Mouse (Mus musculus) heart, embryonic 14.5 days (tissue): ENCODE results near the gene Efhb. TPM values are rescaled to one million over a fixed set of nuclear protein-coding genes. Genes with fewer than 3 reads are reported as not detected.

Source experiments
- ATAC-seq: fragments of 200-750 bp; cut with Nextera tagmentation; 2 replicates; pipeline ENCODE4 v1.8.0; 2017; ENCODE audit warnings: low read depth, moderate TSS enrichment; ENCODE audit not compliant: insufficient number of reproducible peaks, insufficient read depth, low FRiP score
- H3K27ac ChIP-seq, 2 experiments: fragments of 200-500 bp in 1 of 2; fragments of 300-500 bp in 1 of 2; sonication (generic) in 1 of 2; replicated peaks in 1 of 2; 2 replicates each; pipeline ENCODE4 v1.5.1; 2012 to 2014; ENCODE audit warnings: low read depth in 2 of 2, low read length in 2 of 2, control low read depth in 1 of 2, mild to moderate bottlenecking in 1 of 2, mixed read lengths in 1 of 2; ENCODE audit not compliant: control insufficient read depth in 1 of 2, insufficient read depth in 1 of 2
- H3K27me3 ChIP-seq: fragments of 300-500 bp; sonication (generic); 2 replicates; pipeline ENCODE4 v1.6.1; 2014; ENCODE audit warnings: mild to moderate bottlenecking, low read length, control low read depth; ENCODE audit not compliant: control insufficient read depth, insufficient read depth
- H3K36me3 ChIP-seq: fragments of 300-500 bp; sonication (generic); 2 replicates; pipeline ENCODE4 v1.6.1; 2014; ENCODE audit warnings: mild to moderate bottlenecking, control low read depth, low read length, mixed read lengths; ENCODE audit not compliant: control insufficient read depth, insufficient read depth
- H3K4me1 ChIP-seq, 2 experiments: fragments of 200-500 bp in 1 of 2; fragments of 300-500 bp in 1 of 2; sonication (generic) in 1 of 2; 2 replicates each; pipeline ENCODE4 v1.6.1; 2012 to 2014; ENCODE audit warnings: low read length in 2 of 2, control low read depth in 1 of 2, mixed read lengths in 1 of 2; ENCODE audit not compliant: control insufficient read depth in 2 of 2, insufficient read depth in 2 of 2
- H3K4me2 ChIP-seq: fragments of 300-500 bp; sonication (generic); 2 replicates; pipeline ENCODE4 v1.6.1; 2014; ENCODE audit warnings: mild to moderate bottlenecking, low read length
- H3K4me3 ChIP-seq, 2 experiments: fragments of 200-500 bp in 1 of 2; fragments of 300-500 bp in 1 of 2; sonication (generic) in 1 of 2; 2 replicates each; pipeline ENCODE4 v1.5.1; 2012 to 2014; ENCODE audit warnings: low read length in 2 of 2, mild to moderate bottlenecking in 2 of 2, control low read depth in 1 of 2, low read depth in 1 of 2, moderate library complexity in 1 of 2; ENCODE audit not compliant: control insufficient read depth in 1 of 2, insufficient read depth in 1 of 2
- H3K9ac ChIP-seq: fragments of 300-500 bp; sonication (generic); 2 replicates; pipeline ENCODE4 v1.6.1; 2014; ENCODE audit warnings: mild to moderate bottlenecking, low read length
- H3K9me3 ChIP-seq: fragments of 300-500 bp; sonication (generic); 2 replicates; pipeline ENCODE4 v1.6.1; 2016; ENCODE audit warnings: low read length, control low read depth; ENCODE audit not compliant: control insufficient read depth
- WGBS: fragments of 180-500 bp; shearing (Covaris S2); extraction: QIAGEN DNeasy Blood & Tissue Kit; methylation state at CpG from one replicate; pipeline ENCODE4 v1.1.7; 2014; 5-methylcytosine and 5-hydroxymethylcytosine counted together
- polyA plus RNA-seq: library from polyadenylated mRNA; unstranded; fragments of >200 nt; fragmentation: Nextera tagmentation; extraction: Ambion mirVana; gene quantifications from 2 replicates; pipeline ENCODE4 v1.2.1, GENCODE M21; 2014

Efhb gene
- polyA plus RNA-seq: 0.38 and 0.42 TPM in 2 replicates

DNA sequence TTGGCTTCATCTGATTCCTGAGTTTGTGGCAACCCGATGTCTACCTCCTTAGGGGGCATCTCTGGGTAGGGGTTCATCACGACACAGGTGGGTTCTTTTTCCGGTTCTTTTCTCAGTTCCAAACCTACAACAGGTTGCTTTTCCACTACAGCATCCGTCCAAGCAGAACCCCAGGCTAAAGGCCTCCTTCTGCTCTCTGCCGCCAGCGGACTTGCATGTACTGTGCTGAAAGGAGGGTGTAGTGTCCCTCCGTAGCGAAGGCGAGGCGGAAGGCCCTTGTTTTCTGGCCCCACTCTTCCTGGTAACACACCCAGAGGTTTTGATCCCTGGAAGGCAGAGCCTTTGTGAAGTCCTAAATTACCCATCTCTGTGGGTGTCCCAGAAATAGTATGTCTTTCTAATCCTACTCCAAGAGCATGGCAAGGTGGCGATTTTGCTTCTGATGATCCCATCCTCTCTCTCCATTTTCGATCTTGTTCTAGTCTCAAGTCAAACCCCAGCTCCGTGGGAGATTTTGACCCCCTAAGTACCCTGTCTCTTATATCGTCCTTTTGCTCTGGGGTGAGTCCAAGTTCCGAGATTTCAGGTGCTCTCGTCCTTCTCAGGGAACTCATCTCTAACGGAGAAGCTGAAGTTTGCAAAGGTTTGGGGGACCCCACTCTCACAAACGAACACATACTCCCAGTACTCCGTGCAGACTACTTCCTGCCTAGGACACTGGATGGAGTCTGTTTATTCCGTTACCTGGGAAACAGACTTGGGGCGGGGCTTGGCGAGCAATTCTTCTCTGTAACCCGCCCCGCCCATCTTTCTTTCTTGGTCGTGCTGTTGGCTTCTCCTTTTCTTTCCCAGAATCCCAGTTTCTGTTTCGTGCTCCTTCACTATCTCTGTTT is at the start of gene Efhb:
Gene Efhb, minus strand, starts transcription at position 719 of the 893 bp plus-strand sequence.
- Histone ChIP-seq H3K4me3 (peak within 1 kb of the TSS; percentile 40 to 56), H3K27me3 (no peaks in the 10 kb centered on the region), H3K4me1 (no peaks in the 10 kb centered on the region), H3K4me2 (peak within 1 kb of the TSS; percentile 82), H3K9me3 (no peaks in the 10 kb centered on the region), H3K36me3 (no peaks in the 10 kb centered on the region), H3K27ac (no peak within 1 kb of the TSS; a peak in 1 of 4 replicates), H3K9ac (peak within 1 kb of the TSS; percentile 64)
- ATAC-seq: peak; percentile 83
- 21% methylated on average over 26 of the region's 26 CpGs for WGBS

DNA sequence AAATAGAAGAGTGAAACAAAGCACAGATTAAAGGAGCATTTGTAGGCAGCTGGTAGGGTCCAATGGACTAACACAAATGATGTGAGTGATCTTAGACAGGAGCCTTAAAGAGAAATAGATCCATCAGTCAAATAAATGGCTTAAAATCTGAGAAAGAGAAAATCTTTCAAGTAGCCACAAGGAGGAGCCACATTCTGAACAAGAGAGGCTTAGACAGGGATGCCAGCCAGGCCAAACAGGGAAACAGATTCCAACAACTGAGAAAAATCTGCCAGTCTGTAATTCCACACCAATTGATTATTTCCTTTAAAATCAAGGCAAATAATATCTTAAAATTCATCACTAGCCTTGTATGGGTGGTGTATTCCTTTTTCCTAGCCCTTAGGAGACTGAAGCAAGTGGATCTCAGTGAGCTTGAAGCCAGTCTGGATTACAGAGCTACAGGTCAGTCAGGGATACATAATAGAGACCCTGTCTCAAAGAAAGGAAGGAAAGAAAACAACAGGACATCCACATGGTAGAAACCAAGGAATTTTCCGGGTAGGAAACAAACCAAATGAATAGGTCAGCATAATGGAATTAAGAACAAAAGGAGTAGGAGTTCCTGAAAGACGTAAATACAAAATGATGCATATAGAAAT is 49.3 kb upstream of the Efhb start:
- Histone ChIP-seq H3K9me3 (no peaks in the 10 kb centered on the region), H3K27me3 (no peaks in the 10 kb centered on the region), H3K9ac (no peak overlapping the region), H3K27ac (no peak overlapping the region), H3K36me3 (0 out of 2 replicates have a peak, but pooled peaks cover 8% of the 10 kb centered on the region), H3K4me1 (0 out of 4 replicates have a peak, but pooled peaks cover 0 to 5% of the 10 kb centered on the region in 2 experiments), H3K4me2 (no peak overlapping the region), H3K4me3 (no peak overlapping the region)
- WGBS: 85% methylated on average over 2 of the region's 2 CpGs
- ATAC-seq: no peak

DNA sequence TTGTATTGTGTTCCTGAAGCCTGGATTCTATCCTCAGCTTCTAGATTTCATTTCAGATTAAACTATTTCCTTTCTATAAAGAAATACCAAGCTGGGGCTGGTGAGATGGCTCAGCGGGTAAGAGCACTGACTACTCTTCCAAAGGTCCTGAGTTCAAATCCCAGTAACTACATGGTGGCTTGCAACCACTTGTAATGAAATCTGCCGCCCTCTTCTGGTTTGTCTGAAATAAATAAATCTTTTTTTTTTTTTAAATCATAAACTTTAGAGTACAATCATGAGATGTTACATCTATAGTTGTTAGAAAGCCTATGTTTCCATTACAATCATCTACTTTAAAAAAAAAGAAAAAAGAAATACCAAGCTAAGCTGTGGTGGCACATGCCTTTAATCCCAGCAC is 39.8 kb upstream of the Efhb start:
- H3K27ac ChIP-seq: no peak overlapping the region
- no peaks in the 10 kb centered on the region for H3K4me1 ChIP-seq
- WGBS: 97% methylated on average over 2 of the region's 2 CpGs
- no peak overlapping the region for H3K9ac ChIP-seq
- H3K4me3 ChIP-seq: no peak overlapping the region
- ATAC-seq: no peak
- H3K9me3 ChIP-seq: no peaks in the 10 kb centered on the region
- peaks cover 71% of the 10 kb centered on the region for H3K36me3 ChIP-seq
- no peak overlapping the region for H3K4me2 ChIP-seq
- no peaks in the 10 kb centered on the region for H3K27me3 ChIP-seq

DNA sequence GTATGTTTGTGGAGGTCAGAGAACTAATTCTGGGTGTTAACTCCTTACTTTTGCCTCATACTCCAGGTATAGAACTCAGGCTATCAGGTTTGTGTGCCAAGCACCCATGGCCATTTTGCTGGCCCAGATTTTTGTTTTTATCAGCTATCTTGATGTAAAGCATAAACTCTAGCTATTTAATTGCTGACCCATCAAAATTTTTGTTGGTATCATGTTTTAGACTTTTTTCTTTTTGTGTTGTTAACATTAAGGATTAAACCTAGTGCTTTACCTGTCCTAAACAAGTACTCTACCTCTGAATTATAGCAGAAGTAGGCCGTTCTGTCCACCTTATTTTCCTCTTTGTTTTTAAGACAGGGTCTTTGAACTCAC is 25.9 kb upstream of the Efhb start:
- Histone ChIP-seq H3K4me1 (0 out of 4 replicates have a peak, but pooled peaks cover 0 to 3% of the 10 kb centered on the region in 2 experiments), H3K27ac (no peak overlapping the region), H3K4me3 (no peak overlapping the region), H3K4me2 (no peak overlapping the region), H3K36me3 (peaks cover 73% of the 10 kb centered on the region), H3K9ac (no peak overlapping the region), H3K9me3 (no peaks in the 10 kb centered on the region), H3K27me3 (no peaks in the 10 kb centered on the region)
- WGBS: 95% methylated on average over 1 of the region's 1 CpGs
- no peak for ATAC-seq

DNA sequence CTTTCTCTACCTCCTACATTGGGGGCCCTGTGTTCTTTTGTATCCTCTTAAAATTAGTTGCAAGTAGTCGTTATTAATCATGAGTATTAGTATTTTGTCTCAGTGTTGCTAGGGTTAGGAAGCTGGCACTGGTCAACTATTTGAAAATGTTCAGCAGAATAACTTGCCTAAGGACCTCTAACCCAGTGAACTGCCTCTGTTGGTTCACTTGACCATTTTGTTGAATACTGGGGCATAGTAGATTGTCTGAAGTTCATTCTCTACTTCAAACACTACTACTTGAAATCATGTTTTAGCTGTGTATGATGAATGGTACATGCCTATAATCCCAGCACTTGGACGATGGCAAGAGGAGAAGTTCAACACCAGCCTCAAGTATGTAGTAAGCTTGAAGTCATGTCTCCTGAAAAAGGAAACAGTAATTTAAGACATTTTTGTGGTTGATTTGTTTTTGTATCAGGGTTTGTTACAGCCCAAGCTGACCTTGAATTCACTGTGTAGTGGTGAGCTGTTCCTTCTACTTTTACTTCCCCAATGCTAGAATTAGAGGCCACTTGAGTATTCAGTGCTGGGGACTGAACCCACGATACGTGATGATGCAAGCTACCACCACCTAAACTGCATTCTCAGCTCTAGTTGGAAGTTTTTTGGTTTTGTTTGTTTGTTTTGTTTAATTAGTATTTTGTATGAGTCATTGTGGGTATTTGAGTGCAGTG is 25.3 kb upstream of the Efhb start:
- peaks cover 71% of the 10 kb centered on the region for H3K36me3 ChIP-seq

DNA sequence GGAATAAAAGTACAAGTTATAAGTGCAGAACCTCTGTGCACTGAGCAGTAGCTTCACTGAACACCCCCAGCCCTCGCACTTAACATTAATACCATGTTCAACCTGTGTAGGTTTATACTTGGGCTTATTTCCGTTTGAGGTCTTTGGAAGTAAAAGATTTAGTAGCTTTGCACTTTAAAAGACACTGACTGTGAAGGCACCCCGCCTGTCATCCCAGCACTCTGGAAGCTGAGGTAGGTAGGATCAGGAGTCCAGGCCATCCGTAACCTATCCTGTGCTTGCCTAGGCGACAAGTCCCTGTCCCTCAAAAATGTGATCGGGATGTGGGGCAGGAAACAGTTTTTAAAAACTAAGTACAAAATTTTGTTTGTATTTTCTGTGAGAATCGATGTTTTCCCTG is 17.3 kb upstream of the Efhb start:
- H3K27ac ChIP-seq: no peak overlapping the region; a peak in 1 of 4 replicates
- no peaks in the 10 kb centered on the region for H3K9me3 ChIP-seq
- H3K4me2 ChIP-seq: peak overlapping the region; percentile 80
- H3K27me3 ChIP-seq: no peaks in the 10 kb centered on the region
- WGBS: 45% methylated on average over 7 of the region's 7 CpGs
- peaks cover 2 to 24% of the 10 kb centered on the region in 2 experiments for H3K4me1 ChIP-seq
- H3K36me3 ChIP-seq: peaks cover 17% of the 10 kb centered on the region
- H3K9ac ChIP-seq: peak overlapping the region; percentile 86
- no peak for ATAC-seq
- peak overlapping the region; percentile 27 to 77; a peak in 3 of 4 replicates for H3K4me3 ChIP-seq

More for the DNA sequence above, 25.3 kb upstream of the Efhb start:
- no peak overlapping the region for H3K4me2 ChIP-seq
- H3K9me3 ChIP-seq: no peaks in the 10 kb centered on the region
- ATAC-seq: no peak
- no peak overlapping the region for H3K27ac ChIP-seq
- 86% methylated on average over 4 of the region's 4 CpGs for WGBS
- no peak overlapping the region for H3K4me3 ChIP-seq
- 0 out of 4 replicates have a peak, but pooled peaks cover 0 to 3% of the 10 kb centered on the region in 2 experiments for H3K4me1 ChIP-seq
- H3K9ac ChIP-seq: no peak overlapping the region
- no peaks in the 10 kb centered on the region for H3K27me3 ChIP-seq

DNA sequence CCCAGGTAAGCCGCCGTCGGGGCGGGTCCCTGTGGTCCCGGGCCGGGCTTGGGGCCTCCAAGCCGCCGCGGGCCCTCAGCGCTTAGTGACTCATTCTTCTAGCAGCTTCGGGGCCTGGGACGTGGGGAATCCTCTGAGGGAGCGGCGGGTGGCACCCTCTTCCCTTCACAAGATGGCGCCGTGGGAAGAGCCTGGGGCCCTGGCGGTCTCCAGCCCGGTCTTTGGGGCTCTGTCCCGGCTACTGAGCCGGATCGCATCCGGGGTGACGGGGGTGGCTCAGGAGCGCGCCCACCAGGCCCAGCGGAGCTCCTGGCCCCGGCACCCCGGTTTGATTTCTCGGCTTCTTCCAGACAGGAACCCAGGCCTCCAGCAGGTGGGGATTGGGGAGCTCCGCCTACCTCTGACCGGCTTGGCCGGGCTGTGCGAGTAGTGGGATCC is 16.5 kb upstream of the Efhb start:
- Histone ChIP-seq H3K9ac (peak overlapping the region; percentile 86), H3K4me1 (peaks cover 2 to 24% of the 10 kb centered on the region in 2 experiments), H3K4me2 (peak overlapping the region; percentile 80), H3K4me3 (peak overlapping the region; percentile 77 to 91), H3K36me3 (peaks cover 10% of the 10 kb centered on the region), H3K27ac (peak overlapping the region; percentile 96 to 97), H3K27me3 (no peaks in the 10 kb centered on the region), H3K9me3 (no peaks in the 10 kb centered on the region)
- peak; percentile 17 for ATAC-seq
- 1% methylated on average over 27 of the region's 33 CpGs for WGBS
